Mouse (Mus musculus): ENCODE data around the gene Armc9. TPM values are rescaled to one million over a fixed set of nuclear protein-coding genes. Genes with fewer than 3 reads are reported as not detected.

Armc9 gene
- polyA plus RNA-seq, 1 experiment from 2014 or later = 33.0 TPM

- Histone ChIP-seq H3K4me3 (replicated peaks; ENCODE audit: low read length) (no peak overlapping the region), H3K9me3 (ENCODE audit: control insufficient read depth, low read length) (no peaks in the 10 kb centered on the region), H3K36me3 (replicated peaks; ENCODE audit: control insufficient read depth, insufficient read depth) (peaks cover 99% of the 10 kb centered on the region)
These were observed 46.7 kb downstream of the Armc9 start for GRCm38 (mm10) chr1:86201312-86201711.

GRCm38 (mm10) chr1:86202617-86203219, 48.1 kb downstream of the Armc9 start:
- Histone ChIP-seq H3K9ac (no peak overlapping the region), H3K4me1 (replicated peaks; ENCODE audit: control insufficient read depth, insufficient read depth, low read length) (no peaks in the 10 kb centered on the region), H3K4me3 (replicated peaks; ENCODE audit: low read length) (no peak overlapping the region), H3K27me3 (ENCODE audit: control insufficient read depth, insufficient read depth, low read length) (no peaks in the 10 kb centered on the region), H3K36me3 (replicated peaks; ENCODE audit: control insufficient read depth, insufficient read depth) (peaks cover 97% of the 10 kb centered on the region), H3K9me3 (ENCODE audit: control insufficient read depth, low read length) (no peaks in the 10 kb centered on the region), H3K27ac (no peak overlapping the region), H3K4me2 (replicated peaks) (no peak overlapping the region)
- ATAC-seq (ENCODE audit: low FRiP score) = no peak
- WGBS = 89% methylated on average over 9 of the region's 9 CpGs
- DNase-seq (ENCODE audit: low spot score) = no peak

More at GRCm38 (mm10) chr1:86201312-86201711, 46.7 kb downstream of the Armc9 start:
- Histone ChIP-seq H3K27me3 (ENCODE audit: control insufficient read depth, insufficient read depth, low read length) (no peaks in the 10 kb centered on the region), H3K4me1 (replicated peaks; ENCODE audit: control insufficient read depth, insufficient read depth, low read length) (no peaks in the 10 kb centered on the region), H3K27ac (no peak overlapping the region), H3K4me2 (replicated peaks) (no peak overlapping the region), H3K9ac (no peak overlapping the region)
- ATAC-seq (ENCODE audit: low FRiP score) = no peak
- DNase-seq (ENCODE audit: low spot score) = no peak

- Histone ChIP-seq H3K27me3 (ENCODE audit: control insufficient read depth, insufficient read depth, low read length) (no peaks in the 10 kb centered on the region), H3K4me3 (replicated peaks; ENCODE audit: low read length) (no peak overlapping the region), H3K9me3 (ENCODE audit: control insufficient read depth, low read length) (no peaks in the 10 kb centered on the region), H3K36me3 (replicated peaks; ENCODE audit: control insufficient read depth, insufficient read depth) (peaks cover 84% of the 10 kb centered on the region), H3K4me1 (replicated peaks; ENCODE audit: control insufficient read depth, insufficient read depth, low read length) (no peaks in the 10 kb centered on the region), H3K4me2 (replicated peaks) (no peak overlapping the region), H3K27ac (no peak overlapping the region), H3K9ac (no peak overlapping the region)
- DNase-seq (ENCODE audit: low spot score) = no peak
- WGBS = 90% methylated on average over 7 of the region's 7 CpGs
- ATAC-seq (ENCODE audit: low FRiP score) = no peak
These were observed 56.1 kb downstream of the Armc9 start for GRCm38 (mm10) chr1:86210676-86211075.

GRCm38 (mm10) chr1:86211498-86211897, 56.9 kb downstream of the Armc9 start:
- DNase-seq (ENCODE audit: low spot score) (no peak), ATAC-seq (ENCODE audit: low FRiP score) (no peak)
- H3K36me3 ChIP-seq (replicated peaks; ENCODE audit: control insufficient read depth, insufficient read depth) = peaks cover 81% of the 10 kb centered on the region

GRCm38 (mm10) chr1:86212731-86213130, 58.2 kb downstream of the Armc9 start:
- no peak overlapping the region for H3K4me3 ChIP-seq (replicated peaks; ENCODE audit: low read length)
- no peak overlapping the region for H3K27ac ChIP-seq
- ATAC-seq (ENCODE audit: low FRiP score) (no peak), DNase-seq (ENCODE audit: low spot score) (no peak)
- no peaks in the 10 kb centered on the region for H3K4me1 ChIP-seq (replicated peaks; ENCODE audit: control insufficient read depth, insufficient read depth, low read length)
- no peak overlapping the region for H3K9ac ChIP-seq
- no peaks in the 10 kb centered on the region for H3K27me3 ChIP-seq (ENCODE audit: control insufficient read depth, insufficient read depth, low read length)
- H3K4me2 ChIP-seq (replicated peaks) = no peak overlapping the region
- H3K9me3 ChIP-seq (ENCODE audit: control insufficient read depth, low read length) = no peaks in the 10 kb centered on the region
- 93% methylated on average over 8 of the region's 8 CpGs for WGBS
- peaks cover 76% of the 10 kb centered on the region for H3K36me3 ChIP-seq (replicated peaks; ENCODE audit: control insufficient read depth, insufficient read depth)

More at GRCm38 (mm10) chr1:86211498-86211897, 56.9 kb downstream of the Armc9 start:
- Histone ChIP-seq H3K9ac (no peak overlapping the region), H3K4me2 (replicated peaks) (no peak overlapping the region), H3K27ac (no peak overlapping the region), H3K4me3 (replicated peaks; ENCODE audit: low read length) (no peak overlapping the region), H3K27me3 (ENCODE audit: control insufficient read depth, insufficient read depth, low read length) (no peaks in the 10 kb centered on the region), H3K4me1 (replicated peaks; ENCODE audit: control insufficient read depth, insufficient read depth, low read length) (no peaks in the 10 kb centered on the region), H3K9me3 (ENCODE audit: control insufficient read depth, low read length) (no peaks in the 10 kb centered on the region)
- WGBS = 95% methylated on average over 1 of the region's 1 CpGs

GRCm38 (mm10) chr1:86214158-86214557, 59.6 kb downstream of the Armc9 start:
- no peak overlapping the region for H3K4me3 ChIP-seq (replicated peaks; ENCODE audit: low read length)
- H3K4me1 ChIP-seq (replicated peaks; ENCODE audit: control insufficient read depth, insufficient read depth, low read length) = no peaks in the 10 kb centered on the region
- H3K9ac ChIP-seq = no peak overlapping the region
- 0% methylated on average over 1 of the region's 1 CpGs for WGBS
- DNase-seq (ENCODE audit: low spot score) = peak; percentile 87
- peak; percentile 51; the same call in 1 of the 2 replicates for ATAC-seq (ENCODE audit: low FRiP score)
- H3K4me2 ChIP-seq (replicated peaks) = no peak overlapping the region
- peaks cover 73% of the 10 kb centered on the region for H3K36me3 ChIP-seq (replicated peaks; ENCODE audit: control insufficient read depth, insufficient read depth)
- no peaks in the 10 kb centered on the region for H3K27me3 ChIP-seq (ENCODE audit: control insufficient read depth, insufficient read depth, low read length)
- no peaks in the 10 kb centered on the region for H3K9me3 ChIP-seq (ENCODE audit: control insufficient read depth, low read length)
- no peak overlapping the region for H3K27ac ChIP-seq

DNA sequence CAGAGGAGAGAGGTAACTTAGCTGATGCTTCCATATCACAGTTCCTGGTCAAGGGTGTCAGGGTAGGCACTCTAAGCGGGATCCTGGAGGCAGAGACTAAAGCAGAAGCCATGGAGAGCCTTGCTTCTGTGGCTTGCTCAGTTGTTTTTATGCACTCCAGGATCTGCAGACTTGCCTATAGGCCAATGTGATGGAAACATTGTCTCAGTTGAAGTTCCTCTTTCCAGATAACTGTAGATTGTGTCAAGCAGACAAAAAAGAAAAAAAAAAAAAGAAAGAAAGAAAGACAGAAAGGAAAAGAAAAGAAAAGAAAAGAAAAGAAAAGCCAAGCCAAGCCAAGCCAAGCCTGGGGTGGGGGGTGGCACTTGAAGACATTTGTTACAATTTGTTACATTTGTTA, 60.7 kb downstream of the Armc9 start:
- H3K27ac ChIP-seq = no peak overlapping the region
- 91% methylated on average over 1 of the region's 1 CpGs for WGBS
- H3K9me3 ChIP-seq (ENCODE audit: control insufficient read depth, low read length) = no peaks in the 10 kb centered on the region

DNA sequence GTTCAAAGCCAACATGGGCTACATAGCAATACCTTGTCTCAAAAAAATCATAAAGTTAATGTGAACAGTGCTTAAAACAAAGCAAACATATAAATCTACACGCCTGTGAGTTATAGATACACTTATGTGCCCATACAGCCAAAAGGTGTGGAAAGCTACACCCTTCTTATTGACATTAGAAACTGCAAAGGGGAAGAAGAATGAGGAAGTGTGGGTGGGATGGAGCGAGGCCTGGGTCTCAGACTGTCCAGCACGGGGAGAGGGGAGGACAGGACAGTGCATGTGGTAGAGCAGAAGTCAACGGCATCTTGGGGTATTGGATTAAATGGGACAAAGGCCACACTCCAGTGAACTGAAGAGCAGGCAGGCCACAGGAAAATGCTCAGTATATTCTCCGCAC, 61.8 kb downstream of the Armc9 start:
- Histone ChIP-seq H3K27ac (no peak overlapping the region), H3K4me1 (replicated peaks; ENCODE audit: control insufficient read depth, insufficient read depth, low read length) (no peaks in the 10 kb centered on the region), H3K36me3 (replicated peaks; ENCODE audit: control insufficient read depth, insufficient read depth) (peaks cover 56% of the 10 kb centered on the region), H3K27me3 (ENCODE audit: control insufficient read depth, insufficient read depth, low read length) (no peaks in the 10 kb centered on the region), H3K9ac (no peak overlapping the region), H3K4me3 (replicated peaks; ENCODE audit: low read length) (no peak overlapping the region), H3K4me2 (replicated peaks) (no peak overlapping the region), H3K9me3 (ENCODE audit: control insufficient read depth, low read length) (no peaks in the 10 kb centered on the region)
- no peak for ATAC-seq (ENCODE audit: low FRiP score)
- WGBS = 93% methylated on average over 5 of the region's 5 CpGs
- DNase-seq (ENCODE audit: low spot score) = no peak

More for the DNA sequence above, 60.7 kb downstream of the Armc9 start:
- H3K4me3 ChIP-seq (replicated peaks; ENCODE audit: low read length) = no peak overlapping the region
- H3K27me3 ChIP-seq (ENCODE audit: control insufficient read depth, insufficient read depth, low read length) = no peaks in the 10 kb centered on the region
- no peak overlapping the region for H3K9ac ChIP-seq
- H3K4me1 ChIP-seq (replicated peaks; ENCODE audit: control insufficient read depth, insufficient read depth, low read length) = no peaks in the 10 kb centered on the region
- no peak for ATAC-seq (ENCODE audit: low FRiP score)
- H3K36me3 ChIP-seq (replicated peaks; ENCODE audit: control insufficient read depth, insufficient read depth) = peaks cover 67% of the 10 kb centered on the region
- H3K4me2 ChIP-seq (replicated peaks) = no peak overlapping the region
- DNase-seq (ENCODE audit: low spot score) = no peak

DNA sequence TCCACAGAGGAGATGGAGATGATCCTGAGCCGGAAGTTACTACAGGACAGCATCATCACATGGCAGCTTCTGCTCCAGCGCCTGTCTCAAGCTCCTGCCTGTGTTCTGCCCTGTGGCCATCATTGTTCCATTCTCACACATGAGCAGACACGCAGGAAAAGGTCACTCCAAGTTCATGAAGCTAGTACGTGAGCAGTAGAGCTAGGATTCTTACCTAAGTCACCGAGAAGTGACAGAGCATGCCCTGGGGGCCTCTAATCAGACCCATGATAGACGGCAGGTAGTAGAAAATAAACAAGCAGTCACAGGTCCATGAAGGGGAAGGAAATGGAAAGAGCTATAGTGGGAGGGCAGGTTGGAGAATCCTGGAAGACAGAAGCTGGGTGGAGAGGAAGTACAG, 63.4 kb downstream of the Armc9 start:
- Histone ChIP-seq H3K4me1 (replicated peaks; ENCODE audit: control insufficient read depth, insufficient read depth, low read length) (no peaks in the 10 kb centered on the region), H3K9me3 (ENCODE audit: control insufficient read depth, low read length) (no peaks in the 10 kb centered on the region), H3K4me3 (replicated peaks; ENCODE audit: low read length) (no peak overlapping the region), H3K36me3 (replicated peaks; ENCODE audit: control insufficient read depth, insufficient read depth) (peaks cover 40% of the 10 kb centered on the region), H3K9ac (no peak overlapping the region), H3K27ac (no peak overlapping the region), H3K4me2 (replicated peaks) (no peak overlapping the region), H3K27me3 (ENCODE audit: control insufficient read depth, insufficient read depth, low read length) (no peaks in the 10 kb centered on the region)
- ATAC-seq (ENCODE audit: low FRiP score) = no peak
- WGBS = 60% methylated on average over 6 of the region's 6 CpGs
- DNase-seq (ENCODE audit: low spot score) = no peak

DNA sequence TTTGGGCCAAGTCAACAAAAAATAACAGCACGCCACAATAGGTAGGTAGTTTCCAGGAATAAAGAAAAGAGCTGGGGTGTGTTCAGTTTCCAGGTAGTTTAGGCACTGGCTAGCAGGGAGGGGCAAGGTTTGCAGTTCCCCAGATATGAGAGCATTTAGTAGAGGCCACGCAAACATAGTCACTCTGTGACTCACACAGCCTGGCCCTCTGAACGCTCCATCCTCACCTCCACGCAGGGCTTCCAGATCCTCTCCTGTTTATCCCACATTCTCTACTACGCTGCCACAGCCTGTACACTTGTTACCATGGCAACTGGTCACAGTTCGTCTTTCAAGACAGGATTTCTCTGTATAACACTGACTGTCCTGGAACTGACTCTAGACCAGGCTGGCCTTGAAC, 70.6 kb downstream of the Armc9 start:
- Histone ChIP-seq H3K4me1 (replicated peaks; ENCODE audit: control insufficient read depth, insufficient read depth, low read length) (no peaks in the 10 kb centered on the region), H3K4me3 (replicated peaks; ENCODE audit: low read length) (no peak overlapping the region), H3K9me3 (ENCODE audit: control insufficient read depth, low read length) (no peaks in the 10 kb centered on the region), H3K27me3 (ENCODE audit: control insufficient read depth, insufficient read depth, low read length) (no peaks in the 10 kb centered on the region), H3K27ac (no peak overlapping the region), H3K4me2 (replicated peaks) (no peak overlapping the region), H3K9ac (no peak overlapping the region), H3K36me3 (replicated peaks; ENCODE audit: control insufficient read depth, insufficient read depth) (no peaks in the 10 kb centered on the region; the same call in 1 of the 2 replicates)
- DNase-seq (ENCODE audit: low spot score) (no peak), ATAC-seq (ENCODE audit: low FRiP score) (no peak)
- 59% methylated on average over 6 of the region's 6 CpGs for WGBS

Measured in hindbrain, embryonic 14.5 days (tissue).